Mouse (Mus musculus): ENCODE measurements at regions not wholly inside any gene's neighbourhood (a gene's known extent, or its start where the extent isn't known, plus 50 kb on each side); places are given as distances from the start of the nearest gene placed in this dataset.

- Histone ChIP-seq H3K9me3 (ENCODE audit: low read length) (no peaks in the 10 kb centered on the region), H3K4me2 (replicated peaks; ENCODE audit: low read depth, low read length) (no peak overlapping the region), H3K27ac (ENCODE audit: low read length) (0 out of 2 replicates have a peak overlapping the region, but pooled peaks have one; percentile 4), H3K36me3 (ENCODE audit: insufficient read depth, low read length) (no peaks in the 10 kb centered on the region), H3K4me3 (ENCODE audit: low read length) (no peak overlapping the region), H3K4me1 (ENCODE audit: insufficient read depth, low read length) (peaks cover 12% of the 10 kb centered on the region; the same call in 1 of the 2 replicates), H3K27me3 (ENCODE audit: insufficient read depth, low read length) (no peaks in the 10 kb centered on the region), H3K9ac (replicated peaks; ENCODE audit: low read length) (no peak overlapping the region)
- WGBS, result 23% methylated on average over 3 of the region's 3 CpGs
- ATAC-seq (ENCODE audit: low FRiP score, low TSS enrichment), result peak; percentile 54; the same call in 1 of the 2 replicates
Observed at GRCm38 (mm10) chr10:37337172-37337620, 198.5 kb upstream of the Marcks start.

- Histone ChIP-seq H3K9me3 (ENCODE audit: low read length) (no peaks in the 10 kb centered on the region), H3K9ac (replicated peaks; ENCODE audit: low read length) (no peak overlapping the region), H3K4me3 (ENCODE audit: low read length) (no peak overlapping the region), H3K27ac (ENCODE audit: low read length) (no peak overlapping the region), H3K27me3 (ENCODE audit: insufficient read depth, low read length) (no peaks in the 10 kb centered on the region), H3K36me3 (ENCODE audit: insufficient read depth, low read length) (no peaks in the 10 kb centered on the region), H3K4me2 (replicated peaks; ENCODE audit: low read depth, low read length) (no peak overlapping the region), H3K4me1 (ENCODE audit: insufficient read depth, low read length) (peaks cover 12% of the 10 kb centered on the region; the same call in 1 of the 2 replicates)
- no peak for ATAC-seq (ENCODE audit: low FRiP score, low TSS enrichment)
- 51% methylated on average over 3 of the region's 3 CpGs for WGBS
Observed at GRCm38 (mm10) chr10:37335148-37335547, 196.4 kb upstream of the Marcks start.

DNA sequence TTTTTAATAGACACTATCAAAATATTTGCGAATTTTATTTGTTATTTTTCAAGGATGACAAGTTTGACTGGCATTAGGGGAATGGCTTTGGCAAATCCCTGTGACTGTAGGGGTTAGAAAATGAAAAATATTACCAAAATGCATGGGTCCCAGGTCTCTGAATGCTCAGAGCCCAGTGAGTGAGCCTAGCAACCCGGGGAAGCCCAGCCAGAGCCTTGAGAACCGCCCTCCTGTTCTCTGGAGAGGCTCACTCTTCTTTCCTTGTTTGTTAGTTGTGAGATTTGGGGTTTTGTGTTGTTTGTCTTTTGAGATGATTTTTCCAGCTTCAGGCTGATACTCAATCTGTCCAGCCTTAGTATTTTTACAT, 187.4 kb upstream of the Marcks start:
- H3K4me3 ChIP-seq (ENCODE audit: low read length), result no peak overlapping the region
- H3K36me3 ChIP-seq (ENCODE audit: insufficient read depth, low read length), result no peaks in the 10 kb centered on the region
- no peak overlapping the region for H3K9ac ChIP-seq (replicated peaks; ENCODE audit: low read length)
- H3K27me3 ChIP-seq (ENCODE audit: insufficient read depth, low read length), result no peaks in the 10 kb centered on the region
- no peak overlapping the region for H3K27ac ChIP-seq (ENCODE audit: low read length)
- no peaks in the 10 kb centered on the region for H3K4me1 ChIP-seq (ENCODE audit: insufficient read depth, low read length)
- WGBS, result 74% methylated on average over 3 of the region's 3 CpGs
- no peak for ATAC-seq (ENCODE audit: low FRiP score, low TSS enrichment)
- H3K4me2 ChIP-seq (replicated peaks; ENCODE audit: low read depth, low read length), result no peak overlapping the region
- H3K9me3 ChIP-seq (ENCODE audit: low read length), result no peaks in the 10 kb centered on the region

GRCm38 (mm10) chr10:37325514-37326167, 186.9 kb upstream of the Marcks start:
- H3K4me3 ChIP-seq (ENCODE audit: low read length), result no peak overlapping the region
- H3K4me2 ChIP-seq (replicated peaks; ENCODE audit: low read depth, low read length), result no peak overlapping the region
- H3K4me1 ChIP-seq (ENCODE audit: insufficient read depth, low read length), result no peaks in the 10 kb centered on the region
- WGBS, result 60% methylated on average over 6 of the region's 6 CpGs
- no peak overlapping the region for H3K9ac ChIP-seq (replicated peaks; ENCODE audit: low read length)
- H3K27ac ChIP-seq (ENCODE audit: low read length), result no peak overlapping the region
- ATAC-seq (ENCODE audit: low FRiP score, low TSS enrichment), result no peak
- H3K36me3 ChIP-seq (ENCODE audit: insufficient read depth, low read length), result no peaks in the 10 kb centered on the region
- no peaks in the 10 kb centered on the region for H3K9me3 ChIP-seq (ENCODE audit: low read length)
- no peaks in the 10 kb centered on the region for H3K27me3 ChIP-seq (ENCODE audit: insufficient read depth, low read length)

GRCm38 (mm10) chr10:37323689-37324088, 185.0 kb upstream of the Marcks start:
- Histone ChIP-seq H3K4me2 (replicated peaks; ENCODE audit: low read depth, low read length) (no peak overlapping the region), H3K9ac (replicated peaks; ENCODE audit: low read length) (no peak overlapping the region), H3K4me1 (ENCODE audit: insufficient read depth, low read length) (no peaks in the 10 kb centered on the region), H3K9me3 (ENCODE audit: low read length) (no peaks in the 10 kb centered on the region), H3K27ac (ENCODE audit: low read length) (no peak overlapping the region), H3K4me3 (ENCODE audit: low read length) (no peak overlapping the region), H3K36me3 (ENCODE audit: insufficient read depth, low read length) (no peaks in the 10 kb centered on the region), H3K27me3 (ENCODE audit: insufficient read depth, low read length) (no peaks in the 10 kb centered on the region)
- ATAC-seq (ENCODE audit: low FRiP score, low TSS enrichment), result no peak
- WGBS, result 57% methylated on average over 1 of the region's 1 CpGs

DNA sequence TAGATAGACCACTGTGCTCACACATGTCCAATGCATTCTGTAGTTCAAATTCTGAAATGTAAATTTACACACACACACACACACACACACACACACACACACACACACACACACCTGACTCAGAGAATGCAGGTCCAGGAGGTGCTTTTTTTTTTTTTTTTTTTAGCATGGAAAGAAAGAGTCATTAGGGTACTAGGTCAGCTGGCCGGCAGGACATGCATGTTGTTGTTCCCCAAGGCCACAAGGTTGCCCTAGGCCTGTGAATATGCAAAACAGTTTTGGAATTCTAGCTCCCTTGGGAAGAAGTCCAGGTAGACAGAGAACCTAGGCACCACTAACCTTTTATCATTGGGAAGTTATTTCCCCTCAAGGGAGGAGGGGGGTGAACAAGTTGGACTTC, 184.1 kb upstream of the Marcks start:
- Histone ChIP-seq H3K36me3 (ENCODE audit: insufficient read depth, low read length) (no peaks in the 10 kb centered on the region), H3K9me3 (ENCODE audit: low read length) (no peaks in the 10 kb centered on the region), H3K27ac (ENCODE audit: low read length) (no peak overlapping the region), H3K4me2 (replicated peaks; ENCODE audit: low read depth, low read length) (no peak overlapping the region), H3K4me3 (ENCODE audit: low read length) (no peak overlapping the region), H3K27me3 (ENCODE audit: insufficient read depth, low read length) (no peaks in the 10 kb centered on the region), H3K9ac (replicated peaks; ENCODE audit: low read length) (no peak overlapping the region), H3K4me1 (ENCODE audit: insufficient read depth, low read length) (no peaks in the 10 kb centered on the region)
- WGBS, result 100% methylated on average over 1 of the region's 1 CpGs
- ATAC-seq (ENCODE audit: low FRiP score, low TSS enrichment), result no peak

DNA sequence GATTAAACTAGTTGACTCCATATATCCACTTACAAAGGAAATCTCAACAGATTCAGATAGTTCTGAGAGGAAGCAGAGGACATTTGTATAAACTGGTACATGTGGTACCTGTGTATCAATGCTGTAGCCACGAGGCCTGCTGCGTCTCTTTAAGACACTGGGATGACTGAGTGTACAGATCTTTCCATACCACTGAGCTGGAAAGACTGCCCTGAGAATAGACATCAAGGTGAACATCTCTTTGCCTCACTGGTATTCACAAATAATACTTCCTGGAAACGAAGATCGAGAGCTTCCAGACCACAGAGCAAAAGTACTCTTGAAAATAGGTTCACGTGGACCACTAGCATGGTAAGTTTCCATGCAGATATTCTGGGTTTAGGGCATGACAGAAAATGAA, 183.6 kb upstream of the Marcks start:
- Histone ChIP-seq H3K4me2 (replicated peaks; ENCODE audit: low read depth, low read length) (no peak overlapping the region), H3K4me3 (ENCODE audit: low read length) (no peak overlapping the region), H3K27ac (ENCODE audit: low read length) (no peak overlapping the region), H3K9me3 (ENCODE audit: low read length) (no peaks in the 10 kb centered on the region), H3K9ac (replicated peaks; ENCODE audit: low read length) (no peak overlapping the region), H3K4me1 (ENCODE audit: insufficient read depth, low read length) (no peaks in the 10 kb centered on the region), H3K36me3 (ENCODE audit: insufficient read depth, low read length) (no peaks in the 10 kb centered on the region), H3K27me3 (ENCODE audit: insufficient read depth, low read length) (no peaks in the 10 kb centered on the region)
- WGBS, result 89% methylated on average over 5 of the region's 5 CpGs
- ATAC-seq (ENCODE audit: low FRiP score, low TSS enrichment), result no peak

DNA sequence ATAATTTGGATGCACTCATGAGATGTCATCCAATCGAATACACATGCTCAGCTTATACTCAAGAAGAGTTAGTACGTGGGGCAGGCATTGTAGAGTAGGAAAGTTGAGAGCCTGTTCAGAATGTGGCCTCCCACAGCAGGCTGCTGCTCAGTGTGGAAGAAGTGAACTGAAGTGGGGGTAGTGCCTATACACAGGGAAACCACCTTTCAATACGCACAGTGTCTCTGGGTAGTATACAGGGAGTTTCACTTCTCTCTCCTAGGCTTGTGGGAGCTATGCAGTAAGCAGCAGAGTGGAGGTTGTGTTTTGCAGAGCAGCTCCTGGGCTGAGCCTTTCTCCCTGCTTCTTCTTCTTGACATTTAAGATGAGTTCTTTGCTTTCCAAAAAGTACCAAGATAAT, 182.5 kb upstream of the Marcks start:
- Histone ChIP-seq H3K4me1 (ENCODE audit: insufficient read depth, low read length) (no peaks in the 10 kb centered on the region), H3K36me3 (ENCODE audit: insufficient read depth, low read length) (no peaks in the 10 kb centered on the region), H3K27me3 (ENCODE audit: insufficient read depth, low read length) (no peaks in the 10 kb centered on the region), H3K9ac (replicated peaks; ENCODE audit: low read length) (no peak overlapping the region), H3K27ac (ENCODE audit: low read length) (no peak overlapping the region), H3K4me3 (ENCODE audit: low read length) (no peak overlapping the region), H3K4me2 (replicated peaks; ENCODE audit: low read depth, low read length) (no peak overlapping the region), H3K9me3 (ENCODE audit: low read length) (no peaks in the 10 kb centered on the region)
- ATAC-seq (ENCODE audit: low FRiP score, low TSS enrichment), result no peak
- WGBS, result 84% methylated on average over 3 of the region's 3 CpGs

- H3K36me3 ChIP-seq (ENCODE audit: insufficient read depth, low read length), result no peaks in the 10 kb centered on the region
Observed at GRCm38 (mm10) chr10:37319746-37320430, 181.2 kb upstream of the Marcks start.

DNA sequence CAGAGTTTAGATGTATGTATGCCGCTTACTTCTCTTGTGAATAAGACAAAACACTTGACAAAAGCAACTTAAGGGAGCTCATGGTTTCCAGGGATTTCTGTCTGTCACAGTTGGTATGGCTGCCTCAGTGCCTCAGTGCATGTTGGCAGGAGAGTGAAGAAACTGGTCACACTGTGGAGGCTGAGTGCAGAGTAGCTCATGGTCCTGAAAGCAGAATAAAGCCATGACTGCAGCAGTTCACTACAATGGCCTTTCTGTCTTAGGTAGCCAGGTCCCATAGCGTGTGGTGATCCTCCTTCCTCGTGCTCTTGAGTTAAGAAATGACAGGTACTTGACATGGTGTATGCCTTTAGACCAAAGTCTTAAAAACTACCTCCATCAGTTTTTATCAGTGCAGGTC, 178.0 kb upstream of the Marcks start:
- H3K36me3 ChIP-seq (ENCODE audit: insufficient read depth, low read length), result no peaks in the 10 kb centered on the region
- H3K27me3 ChIP-seq (ENCODE audit: insufficient read depth, low read length), result no peaks in the 10 kb centered on the region
- no peak overlapping the region for H3K27ac ChIP-seq (ENCODE audit: low read length)
- H3K9ac ChIP-seq (replicated peaks; ENCODE audit: low read length), result no peak overlapping the region
- no peak overlapping the region for H3K4me2 ChIP-seq (replicated peaks; ENCODE audit: low read depth, low read length)
- no peaks in the 10 kb centered on the region for H3K4me1 ChIP-seq (ENCODE audit: insufficient read depth, low read length)
- H3K4me3 ChIP-seq (ENCODE audit: low read length), result no peak overlapping the region
- no peak for ATAC-seq (ENCODE audit: low FRiP score, low TSS enrichment)
- WGBS, result 85% methylated on average over 3 of the region's 3 CpGs
- no peaks in the 10 kb centered on the region for H3K9me3 ChIP-seq (ENCODE audit: low read length)

More at GRCm38 (mm10) chr10:37319746-37320430, 181.2 kb upstream of the Marcks start:
- H3K4me3 ChIP-seq (ENCODE audit: low read length), result no peak overlapping the region
- H3K27ac ChIP-seq (ENCODE audit: low read length), result no peak overlapping the region
- H3K9me3 ChIP-seq (ENCODE audit: low read length), result no peaks in the 10 kb centered on the region
- no peak overlapping the region for H3K9ac ChIP-seq (replicated peaks; ENCODE audit: low read length)
- ATAC-seq (ENCODE audit: low FRiP score, low TSS enrichment), result no peak
- WGBS, result 92% methylated on average over 8 of the region's 8 CpGs
- H3K4me2 ChIP-seq (replicated peaks; ENCODE audit: low read depth, low read length), result no peak overlapping the region
- H3K27me3 ChIP-seq (ENCODE audit: insufficient read depth, low read length), result no peaks in the 10 kb centered on the region
- H3K4me1 ChIP-seq (ENCODE audit: insufficient read depth, low read length), result no peaks in the 10 kb centered on the region
